Mouse (Mus musculus) kidney, postnatal 10 days (tissue): Measurements from ENCODE around the gene Apaf1.

Source experiments
- DNase-seq: peaks from one replicate; pipeline ENCODE4 v3.0.0; 2021; ENCODE audit warnings: mixed read lengths

The Apaf1 gene

GRCm38 (mm10) chr10:91082550-91083392 lies at the start of gene Apaf1, which contains the start of gene Ikbip:
Gene Apaf1 (minus strand): TSS chr10:91082770.
Gene Ikbip (plus strand): TSS chr10:91082940.
- peak; percentile 100 for DNase-seq

- DNase-seq = no peak
These were observed 49.0 kb upstream of the Apaf1 start for GRCm38 (mm10) chr10:91131565-91131964.

- no peak for DNase-seq
These were observed 48.2 kb upstream of the Apaf1 start for GRCm38 (mm10) chr10:91130792-91131191.

- DNase-seq = peak; percentile 48
These were observed 46.1 kb upstream of the Apaf1 start for GRCm38 (mm10) chr10:91128551-91129160.

- DNase-seq = no peak
These were observed 44.8 kb upstream of the Apaf1 start for GRCm38 (mm10) chr10:91127395-91127794.

GRCm38 (mm10) chr10:91126618-91127355 lies 44.2 kb upstream of the Apaf1 start:
- DNase-seq = peak; percentile 30

- DNase-seq = peak; percentile 99
These were observed 41.6 kb upstream of the Apaf1 start, which contains the start of gene Slc25a3 for GRCm38 (mm10) chr10:91123828-91124822. Gene Slc25a3 (minus strand): TSS chr10:91124059.

- peak; percentile 66 for DNase-seq
These were observed 40.8 kb upstream of the Apaf1 start for GRCm38 (mm10) chr10:91123281-91123827.

- DNase-seq = no peak
These were observed 40.1 kb upstream of the Apaf1 start for GRCm38 (mm10) chr10:91122646-91123045.

- no peak for DNase-seq
These were observed 34.4 kb upstream of the Apaf1 start for GRCm38 (mm10) chr10:91116958-91117357.

GRCm38 (mm10) chr10:91109841-91110240 lies 27.3 kb upstream of the Apaf1 start:
- DNase-seq = no peak

GRCm38 (mm10) chr10:91105981-91106380 lies 23.4 kb upstream of the Apaf1 start:
- DNase-seq = no peak

- no peak for DNase-seq
These were observed 20.4 kb upstream of the Apaf1 start for GRCm38 (mm10) chr10:91102799-91103590.

GRCm38 (mm10) chr10:91101936-91102335 lies 19.4 kb upstream of the Apaf1 start:
- DNase-seq = no peak

- DNase-seq = no peak
These were observed 17.5 kb upstream of the Apaf1 start for GRCm38 (mm10) chr10:91100101-91100500.

GRCm38 (mm10) chr10:91098056-91098455 lies 15.5 kb upstream of the Apaf1 start:
- no peak for DNase-seq

- no peak for DNase-seq
These were observed 11.9 kb upstream of the Apaf1 start for GRCm38 (mm10) chr10:91094251-91095104.

GRCm38 (mm10) chr10:91092812-91093211 lies 10.2 kb upstream of the Apaf1 start:
- DNase-seq = no peak

GRCm38 (mm10) chr10:91083393-91083927 lies 890 bp upstream of the Apaf1 start:
- no peak for DNase-seq
